ENCODE assay signal across 8 mouse cellular contexts in genomic region chr16:30531761-30532406, GRCm38 (mm10). TPM values are rescaled to one million over a fixed set of nuclear protein-coding genes. Genes with fewer than 3 reads are reported as not detected.
DNase-seq lines count a peak whose midpoint lies in the region; ATAC-seq and TF ChIP-seq lines count a peak whose summit lies in the region.

No protein-coding gene starts in this region.

- no peak for TF ChIP-seq POLR2A in cerebellum, adult 2 months (IDR thresholded peaks at IDR 0.05; ENCODE audit: borderline replicate concordance, insufficient read depth, low read length)

- peak; percentile 70 for TF ChIP-seq CTCF in cerebellum, adult 2 months (IDR thresholded peaks at IDR 0.05; ENCODE audit: borderline replicate concordance, insufficient read depth, low read depth, low read length)

- H3K36me3 ChIP-seq in splenic B cell, adult 2 months (ENCODE audit: control insufficient read depth, insufficient read depth, low read length, poor library complexity, severe bottlenecking) = no peaks in the 10 kb centered on the region

- no peaks in the 10 kb centered on the region for H3K27me3 ChIP-seq in cerebellum, adult 2 months (ENCODE audit: control insufficient read depth, insufficient read depth, low read length)
- H3K27me3 ChIP-seq in splenic B cell, adult 2 months (ENCODE audit: control insufficient read depth, insufficient read depth, low read length, poor library complexity, severe bottlenecking) = no peaks in the 10 kb centered on the region

- 30% methylated on average over 20 of the region's 20 CpGs for WGBS in cerebellum, adult 2 months

- ATAC-seq in megakaryocyte, adult 5-6 weeks (ENCODE audit: poor library complexity, severe bottlenecking) = peak; percentile 63

- H3K27ac ChIP-seq in cerebellum, adult 2 months (ENCODE audit: insufficient read depth, low read length) = no peak overlapping the region

- H3K4me3 ChIP-seq in cerebellum, adult 2 months (replicated peaks; ENCODE audit: insufficient read depth, low read depth, low read length) = no peak overlapping the region

- H3K4me1 ChIP-seq in cerebellum, adult 2 months (ENCODE audit: control insufficient read depth, insufficient read depth, low read length) = peaks cover 3% of the 10 kb centered on the region; the same call in 1 of the 2 replicates

- intact Hi-C loops in gastrocnemius, postnatal 14 days (cut with DNase I; ENCODE audit: low total_unique reads) = loop anchor here (5.0 kb wide), 1 partner anchor 280 kb away; no protein-coding TSS in a partner anchor

- DNase-seq in cerebellum, adult 2 months = peak in 1 of 2 experiments; percentile 33
- DNase-seq in cerebellum, adult 11 months = no peak
- DNase-seq in urinary bladder, postnatal 4 days (ENCODE audit: low spot score in 2 of 2) = peak; percentile 37 to 69
- no peak for DNase-seq in urinary bladder, postnatal 10 days (ENCODE audit: low spot score)
- DNase-seq in gastrocnemius, postnatal 14 days = peak; percentile 52
- peak; percentile 50 for DNase-seq in kidney, adult 9 months
- peak; percentile 70 for DNase-seq in splenic B cell, adult 2 months (ENCODE audit: low read depth, low spot score)

RNA-seq across cellular contexts. Expression of gene Tmem44, which starts 18.8 kb away (rescaled TPM):
- 17.4 and 20.8 TPM in 2 replicates for polyA plus RNA-seq in cerebellum, adult 2 months (2012; rRNA removed)
- 1 to 10 TPM; 4.5 to 5.6 TPM for total RNA-seq in gastrocnemius, postnatal 14 days (2021)
- not detected in 2 replicates for total RNA-seq in megakaryocyte, adult 5-6 weeks (2015)
- 0.04 TPM in 2 replicates for total RNA-seq in megakaryocyte, adult 5-6 weeks (2017)

RNA-seq across cellular contexts. Expression of gene Lsg1, which starts 55.5 kb away (rescaled TPM):
- 20.3 and 21.5 TPM in 2 replicates for polyA plus RNA-seq in cerebellum, adult 2 months (2012; rRNA removed)
- 10 to 100 TPM; 18.3 to 19.2 TPM for total RNA-seq in gastrocnemius, postnatal 14 days (2021)
- 19.2 and 19.9 TPM in 2 replicates for total RNA-seq in megakaryocyte, adult 5-6 weeks (2015)
- 38.2 and 42.9 TPM in 2 replicates for total RNA-seq in megakaryocyte, adult 5-6 weeks (2017)

Comparison
In these comparisons a context has a peak if more than half of its experiments do, and no peak if none do; other contexts are left out.
1. DNase-seq: peak in urinary bladder, postnatal 4 days (2 of 2), gastrocnemius, postnatal 14 days (single experiment), kidney, adult 9 months (single experiment) and splenic B cell, adult 2 months (single experiment); none in cerebellum, adult 11 months (single experiment) and urinary bladder, postnatal 10 days (single experiment).
2. RNA of gene Tmem44, which starts 18.8 kb away (total RNA-seq): 4.5 to 5.6 TPM in gastrocnemius, postnatal 14 days; 0.04 TPM in megakaryocyte, adult 5-6 weeks; every median in the first group is over 4 times any median in the second.